Comparison of ENCODE assay signal across 16 mouse cellular contexts in the genomic region with DNA sequence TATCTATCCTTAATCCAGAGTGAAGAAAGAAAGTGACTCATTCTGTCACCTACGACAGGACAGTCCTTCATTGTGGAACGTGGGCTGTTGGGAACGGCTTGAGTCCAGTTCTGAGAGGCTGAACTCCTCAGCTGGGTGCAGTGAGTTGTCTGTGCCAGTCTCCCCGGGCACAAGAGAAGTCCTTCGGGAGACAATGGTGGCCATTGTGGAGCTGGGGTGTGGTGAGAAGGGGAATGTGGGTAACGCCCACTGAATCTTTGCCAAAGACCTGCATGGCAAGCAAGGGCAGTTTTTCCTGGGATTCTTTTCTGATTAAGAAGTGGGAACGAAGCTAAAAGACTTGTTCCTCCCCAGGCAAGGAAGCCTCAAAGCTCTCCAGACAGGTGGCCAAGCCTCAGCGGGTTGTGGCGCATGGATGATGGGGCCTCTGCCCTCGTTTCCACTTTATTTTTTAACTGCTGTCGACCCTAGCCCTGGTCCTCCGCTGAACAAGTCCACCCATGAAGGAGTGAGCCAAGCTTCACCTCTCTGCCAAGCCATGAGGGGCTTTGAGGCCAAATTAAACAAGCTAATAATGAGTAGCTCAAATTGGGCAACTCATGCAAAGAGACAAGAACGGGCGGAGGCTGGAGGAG.
A peak's percentile ranks its signal among the peaks of the same experiment; 100 is the strongest.
DNase-seq lines count a peak whose midpoint lies in the region; ATAC-seq and TF ChIP-seq lines count a peak whose summit lies in the region.
"Had no signal": no experiment of that assay in that cellular context is flagged by ENCODE, and none has a peak within 500 bp of the region (broad histone marks: within the 10 kb centered on the region; RNA-seq: fewer than 3 reads in every experiment).

No protein-coding gene starts in this region.

- H3K9me3 ChIP-seq in lung, embryonic 14.5 days (ENCODE audit: low read depth, low read length) = no peaks in the 10 kb centered on the region
- H3K9me3 ChIP-seq in stomach, embryonic 16.5 days (replicated peaks; ENCODE audit: control insufficient read depth, low read length) = no peaks in the 10 kb centered on the region
- H3K9me3 ChIP-seq in forebrain, postnatal 0 days (ENCODE audit: low read length) = no peaks in the 10 kb centered on the region
- H3K9me3 ChIP-seq: limb, embryonic 15.5 days; midbrain, embryonic 15.5 days; neural tube, embryonic 12.5 days; stomach, embryonic 15.5 days had no signal

- H3K36me3 ChIP-seq in lung, embryonic 14.5 days (ENCODE audit: insufficient read depth) = no peaks in the 10 kb centered on the region
- no peaks in the 10 kb centered on the region for H3K36me3 ChIP-seq in stomach, embryonic 16.5 days (ENCODE audit: control insufficient read depth, insufficient read depth, low read length)
- H3K36me3 ChIP-seq in forebrain, postnatal 0 days (ENCODE audit: insufficient read depth) = no peaks in the 10 kb centered on the region
- H3K36me3 ChIP-seq: limb, embryonic 15.5 days; midbrain, embryonic 15.5 days; neural tube, embryonic 12.5 days; stomach, embryonic 15.5 days had no signal

- H3K4me1 ChIP-seq in lung, embryonic 14.5 days (ENCODE audit: insufficient read depth) = no peaks in the 10 kb centered on the region
- H3K4me1 ChIP-seq in stomach, embryonic 16.5 days (ENCODE audit: control insufficient read depth, insufficient read depth, low read length) = no peaks in the 10 kb centered on the region
- no peaks in the 10 kb centered on the region for H3K4me1 ChIP-seq in forebrain, postnatal 0 days (ENCODE audit: insufficient read depth)
- H3K4me1 ChIP-seq: midbrain, embryonic 15.5 days; neural tube, embryonic 12.5 days; stomach, embryonic 15.5 days had no signal

- peak; percentile 40 for DNase-seq in layer of hippocampus, adult 11-12 months (ENCODE audit: low spot score)
- DNase-seq in layer of hippocampus, adult 8-10 months (ENCODE audit: low spot score in 2 of 2) = no peak
- DNase-seq in ZHBTc4 (ENCODE audit: low read depth, low spot score) = peak; percentile 21
- peak; percentile 50 for DNase-seq in lung, embryonic 14.5 days
- DNase-seq in forebrain, postnatal 0 days = no peak
- DNase-seq in kidney, postnatal 14 days = no peak
- DNase-seq: adrenal gland, adult 2 months; kidney, postnatal 25 days had no signal

- peak overlapping the region; percentile 62; the same call in 1 of the 2 replicates for H3K27ac ChIP-seq in lung, embryonic 14.5 days (ENCODE audit: low read depth)
- H3K27ac ChIP-seq in stomach, embryonic 16.5 days (ENCODE audit: low read length) = no peak overlapping the region; the same call in 1 of the 2 replicates
- no peak overlapping the region for H3K27ac ChIP-seq in forebrain, postnatal 0 days (ENCODE audit: low read depth, low read length)
- H3K27ac ChIP-seq: limb, embryonic 15.5 days; midbrain, embryonic 15.5 days; neural tube, embryonic 12.5 days; stomach, embryonic 15.5 days had no signal

- no peak overlapping the region for H3K4me3 ChIP-seq in lung, embryonic 14.5 days (ENCODE audit: low read depth, low read length)
- H3K4me3 ChIP-seq in stomach, embryonic 16.5 days (replicated peaks; ENCODE audit: low read length) = no peak overlapping the region
- no peak overlapping the region for H3K4me3 ChIP-seq in forebrain, postnatal 0 days (ENCODE audit: low read depth, low read length)
- H3K4me3 ChIP-seq: erythroblast, embryonic 14.5 days; limb, embryonic 15.5 days; midbrain, embryonic 15.5 days; neural tube, embryonic 12.5 days; stomach, embryonic 15.5 days had no signal

- peak; percentile 60; the same call in 1 of the 2 replicates for ATAC-seq in lung, embryonic 14.5 days (ENCODE audit: insufficient read depth)
- peak; percentile 40; the same call in 1 of the 2 replicates for ATAC-seq in stomach, embryonic 16.5 days (ENCODE audit: insufficient read depth, low FRiP score)
- ATAC-seq in forebrain, postnatal 0 days = no peak
- ATAC-seq: intestine, embryonic 16.5 days; midbrain, embryonic 15.5 days; Patski had no signal

- H3K4me2 ChIP-seq in lung, embryonic 14.5 days = no peak overlapping the region
- no peak overlapping the region for H3K4me2 ChIP-seq in stomach, embryonic 16.5 days (ENCODE audit: low read depth, low read length)
- no peak overlapping the region for H3K4me2 ChIP-seq in forebrain, postnatal 0 days (ENCODE audit: low read depth)
- H3K4me2 ChIP-seq: limb, embryonic 15.5 days; midbrain, embryonic 15.5 days; neural tube, embryonic 12.5 days; stomach, embryonic 15.5 days had no signal

- WGBS in lung, embryonic 14.5 days = 68% methylated on average over 14 of the region's 14 CpGs
- 71% methylated on average over 14 of the region's 14 CpGs for WGBS in stomach, embryonic 16.5 days
- WGBS in forebrain, postnatal 0 days = 52% methylated on average over 14 of the region's 14 CpGs

- no peak for TF ChIP-seq CTCF in lung, embryonic 14.5 days (IDR thresholded peaks at IDR 0.05; ENCODE audit: low read depth)
- TF ChIP-seq CTCF in forebrain, postnatal 0 days (IDR thresholded peaks at IDR 0.05; ENCODE audit: low read depth) = no peak

- no peaks in the 10 kb centered on the region for H3K27me3 ChIP-seq in lung, embryonic 14.5 days (ENCODE audit: insufficient read depth, low read length)
- H3K27me3 ChIP-seq in stomach, embryonic 16.5 days (ENCODE audit: control insufficient read depth, insufficient read depth, low read length) = no peaks in the 10 kb centered on the region
- H3K27me3 ChIP-seq in forebrain, postnatal 0 days (ENCODE audit: insufficient read depth, low read length) = no peaks in the 10 kb centered on the region
- H3K27me3 ChIP-seq: limb, embryonic 15.5 days; midbrain, embryonic 15.5 days; neural tube, embryonic 12.5 days; stomach, embryonic 15.5 days had no signal

- no peak overlapping the region for H3K9ac ChIP-seq in lung, embryonic 14.5 days
- no peak overlapping the region for H3K9ac ChIP-seq in stomach, embryonic 16.5 days (ENCODE audit: low read length)
- H3K9ac ChIP-seq in forebrain, postnatal 0 days = no peak overlapping the region
- H3K9ac ChIP-seq: limb, embryonic 15.5 days; midbrain, embryonic 15.5 days; neural tube, embryonic 12.5 days; stomach, embryonic 15.5 days had no signal

Comparison
In these comparisons a context has a peak if more than half of its experiments do, and no peak if none do; other contexts are left out.
1. DNase-seq: peak in layer of hippocampus, adult 11-12 months (single experiment), ZHBTc4 (single experiment) and lung, embryonic 14.5 days (single experiment); none in layer of hippocampus, adult 8-10 months (0 of 2), forebrain, postnatal 0 days (single experiment) and kidney, postnatal 14 days (single experiment).